Mouse (Mus musculus): ENCODE data around the gene Bicc1.

DNA sequence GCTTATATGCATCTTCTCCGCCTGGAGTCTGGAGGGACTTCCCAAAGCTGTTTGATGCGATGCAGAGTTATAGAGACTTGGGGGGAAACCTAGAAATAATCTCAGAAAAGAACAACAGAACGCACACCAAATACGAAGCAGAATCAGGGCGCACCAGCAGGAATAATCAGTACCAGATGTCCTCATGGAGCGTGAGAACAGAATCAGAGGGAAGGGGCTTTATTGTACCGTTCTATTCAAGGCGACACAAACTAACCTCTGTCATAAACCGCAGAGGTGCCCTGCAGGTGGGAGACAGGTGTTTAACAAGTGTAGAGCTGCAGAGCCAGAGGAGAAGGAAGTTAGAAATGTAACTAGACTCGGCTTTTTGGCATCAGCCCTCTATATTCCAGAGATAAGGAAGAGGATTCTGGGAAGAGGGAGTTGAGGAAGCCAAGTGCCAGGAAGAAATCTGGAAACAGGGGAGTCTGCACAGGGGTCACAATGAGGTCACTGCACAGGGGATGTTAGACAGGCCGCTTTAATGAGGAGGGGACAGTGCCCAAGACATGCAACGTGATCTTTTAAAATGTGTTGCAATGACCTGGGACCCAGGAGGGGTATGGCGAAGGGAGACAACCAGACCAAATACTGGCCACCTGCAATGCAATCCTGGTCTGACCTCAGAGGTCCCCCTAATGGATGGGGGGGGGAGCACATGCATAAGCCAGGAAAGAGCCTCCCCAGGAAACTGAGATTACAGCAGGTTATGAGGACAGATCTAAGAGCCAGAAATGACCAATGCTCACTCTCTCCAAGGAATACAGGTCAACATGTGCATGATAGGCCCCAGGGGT is 190.4 kb downstream of the Bicc1 start:
- no peak for TF ChIP-seq GATA1 (IDR thresholded peaks at IDR 0.05; ENCODE audit: borderline replicate concordance, low read length)
- no peak for TF ChIP-seq FLI1 (IDR thresholded peaks at IDR 0.05; ENCODE audit: low read length)
